Mouse (Mus musculus) megakaryocyte, adult 5-6 weeks (primary cell): ENCODE measurements at regions not wholly inside any gene's neighbourhood (a gene's known extent, or its start where the extent isn't known, plus 50 kb on each side); places are given as distances from the start of the nearest gene placed in this dataset.

Experiments
- ATAC-seq: 2 replicates; pipeline ENCODE4 v1.8.0; 2016; ENCODE audit warnings: mild to moderate bottlenecking, inconsistent platforms; ENCODE audit not compliant: poor library complexity, severe bottlenecking

GRCm38 (mm10) chr4:83985451-83985850 is 460.1 kb downstream of the Ccdc171 start:
- no peak for ATAC-seq

- no peak for ATAC-seq
Measured at GRCm38 (mm10) chr4:83986951-83987822, 461.8 kb downstream of the Ccdc171 start.

- ATAC-seq, result no peak
Measured at GRCm38 (mm10) chr4:83987846-83988245, 462.5 kb downstream of the Ccdc171 start.

GRCm38 (mm10) chr4:83988314-83988713 is 463.0 kb downstream of the Ccdc171 start:
- ATAC-seq, result no peak

- ATAC-seq, result no peak
Measured at GRCm38 (mm10) chr4:83990126-83990989, 465.0 kb downstream of the Ccdc171 start.

- no peak for ATAC-seq
Measured at GRCm38 (mm10) chr4:83991195-83991594, 465.9 kb downstream of the Ccdc171 start.

GRCm38 (mm10) chr4:83997079-83997478 is 471.7 kb downstream of the Ccdc171 start:
- ATAC-seq, result no peak

- ATAC-seq, result no peak
Measured at GRCm38 (mm10) chr4:84001645-84002044, 476.3 kb downstream of the Ccdc171 start.

- ATAC-seq, result no peak
Measured at GRCm38 (mm10) chr4:84004055-84004778, 478.9 kb downstream of the Ccdc171 start.

- no peak for ATAC-seq
Measured at GRCm38 (mm10) chr4:84004786-84005382, 479.5 kb downstream of the Ccdc171 start.

GRCm38 (mm10) chr4:84011941-84012340 is 486.6 kb downstream of the Ccdc171 start:
- no peak for ATAC-seq

- ATAC-seq, result no peak
Measured at GRCm38 (mm10) chr4:84015139-84015538, 489.8 kb downstream of the Ccdc171 start.

GRCm38 (mm10) chr4:84015552-84016169 is 490.3 kb downstream of the Ccdc171 start:
- ATAC-seq, result no peak

- ATAC-seq, result no peak
Measured at GRCm38 (mm10) chr4:84018135-84018534, 492.8 kb downstream of the Ccdc171 start.

- ATAC-seq, result no peak
Measured at GRCm38 (mm10) chr4:84018774-84019173, 493.4 kb downstream of the Ccdc171 start.

- ATAC-seq, result no peak
Measured at GRCm38 (mm10) chr4:84019500-84020255, 494.3 kb downstream of the Ccdc171 start.

GRCm38 (mm10) chr4:84020692-84021091 is 495.3 kb downstream of the Ccdc171 start:
- no peak for ATAC-seq

GRCm38 (mm10) chr4:84022323-84022722 is 497.0 kb downstream of the Ccdc171 start:
- peak; percentile 83 for ATAC-seq

GRCm38 (mm10) chr4:84026144-84026543 is 500.8 kb downstream of the Ccdc171 start:
- ATAC-seq, result no peak
